Mouse (Mus musculus) spleen, adult 10 weeks (tissue): Measurements from ENCODE around the gene Vsx2. TPM values are rescaled to one million over a fixed set of nuclear protein-coding genes. Genes with fewer than 3 reads are reported as not detected.

Experiments used
- polyA plus RNA-seq: library from polyadenylated mRNA; stranded (reverse); fragments of 350-450 nt; fragmentation: Illumina TruSeq; extraction: RNeasy Lipid Tissue Mini Kit (QIAGEN cat#74804); gene quantifications from one replicate; pipeline ENCODE4 v1.2.3, GENCODE M21; 2015; ENCODE audit warnings: low replicate concordance; ENCODE audit not compliant: insufficient read depth

Vsx2 gene
- polyA plus RNA-seq: not detected

GRCm38 (mm10) chr12:84569336-84569970 is at the start of gene Vsx2:
Gene Vsx2, plus strand, starts transcription at chr12:84569762.

GRCm38 (mm10) chr12:84616977-84617630 is 47.5 kb downstream of the Vsx2 start, which contains the start of gene Abcd4:
Gene Abcd4, minus strand, starts transcription at chr12:84617413.

GRCm38 (mm10) chr12:84640654-84641053 is 71.1 kb downstream of the Vsx2 start, which contains the start of gene Vrtn:
Gene Vrtn, plus strand, starts transcription at chr12:84641019.

Other genes with a start within 250 kb of the Vsx2 start
- gene Coq6, start 208.1 kb upstream of the Vsx2 start, polyA plus RNA-seq: 13.8 TPM
- 1.6 TPM for gene Fam161b, start 207.9 kb upstream of the Vsx2 start, polyA plus RNA-seq
- gene Entpd5, start 160.7 kb upstream of the Vsx2 start, polyA plus RNA-seq: 43.1 TPM
- 1.6 TPM for gene Bbof1, start 160.7 kb upstream of the Vsx2 start, polyA plus RNA-seq
- gene Rnf113a2, start 152.6 kb upstream of the Vsx2 start, polyA plus RNA-seq: 22.5 TPM
- 20.8 TPM for gene Aldh6a1, start 118.8 kb upstream of the Vsx2 start, polyA plus RNA-seq
- 17.9 TPM for gene Lin52, start 118.3 kb upstream of the Vsx2 start, polyA plus RNA-seq
- gene Abcd4, start 47.7 kb downstream of the Vsx2 start, polyA plus RNA-seq: 12.5 TPM
- not detected for gene Vrtn, start 71.3 kb downstream of the Vsx2 start, polyA plus RNA-seq
- 0.43 TPM for gene Syndig1l, start 129.1 kb downstream of the Vsx2 start, polyA plus RNA-seq
- 151 TPM for gene Npc2, start 203.4 kb downstream of the Vsx2 start, polyA plus RNA-seq
- 81.7 TPM for gene Isca2, start 203.5 kb downstream of the Vsx2 start, polyA plus RNA-seq